Mouse (Mus musculus) heart, embryonic 13.5 days (tissue): ENCODE results near the gene Armc8. TPM values are rescaled to one million over a fixed set of nuclear protein-coding genes. Genes with fewer than 3 reads are reported as not detected.

Experiments
- ATAC-seq: fragments of 200-750 bp; cut with Nextera tagmentation; 2 replicates; pipeline ENCODE4 v1.8.0; 2017; ENCODE audit warnings: moderate TSS enrichment; ENCODE audit not compliant: insufficient number of reproducible peaks, low FRiP score, low TSS enrichment; ENCODE audit errors: extremely low read depth
- H3K27ac ChIP-seq: fragments of 300-500 bp; sonication (generic); replicated peaks from 2 replicates; pipeline ENCODE4 v1.5.1; 2015; ENCODE audit warnings: moderate library complexity, mild to moderate bottlenecking, inconsistent platforms
- H3K27me3 ChIP-seq: fragments of 300-500 bp; sonication (generic); replicated peaks from 2 replicates; pipeline ENCODE4 v1.6.1; 2015; ENCODE audit warnings: mild to moderate bottlenecking, inconsistent platforms
- H3K36me3 ChIP-seq: fragments of 300-500 bp; sonication (generic); 2 replicates; pipeline ENCODE4 v1.6.1; 2015; ENCODE audit warnings: mild to moderate bottlenecking, inconsistent platforms
- H3K4me1 ChIP-seq: fragments of 300-500 bp; sonication (generic); 2 replicates; pipeline ENCODE4 v1.6.1; 2015; ENCODE audit warnings: inconsistent platforms
- H3K4me2 ChIP-seq: fragments of 300-500 bp; sonication (generic); 2 replicates; pipeline ENCODE4 v1.6.1; 2015; ENCODE audit warnings: inconsistent platforms, mild to moderate bottlenecking, moderate library complexity
- H3K4me3 ChIP-seq: fragments of 300-500 bp; sonication (generic); 2 replicates; pipeline ENCODE4 v1.5.1; 2015; ENCODE audit warnings: moderate library complexity, mild to moderate bottlenecking, inconsistent platforms
- H3K9ac ChIP-seq: fragments of 300-500 bp; sonication (generic); 2 replicates; pipeline ENCODE4 v1.6.1; 2015; ENCODE audit warnings: inconsistent platforms, mild to moderate bottlenecking, moderate library complexity
- H3K9me3 ChIP-seq: fragments of 300-500 bp; sonication (generic); 2 replicates; pipeline ENCODE4 v1.6.1; 2016; ENCODE audit warnings: inconsistent platforms
- WGBS: fragments of 180-500 bp; shearing (Covaris S2); methylation state at CpG from one replicate; pipeline ENCODE4 v1.1.7; 2015; ENCODE audit warnings: mixed read lengths; 5-methylcytosine and 5-hydroxymethylcytosine counted together
- polyA plus RNA-seq: library from polyadenylated mRNA; unstranded; fragments of >200 nt; fragmentation: Nextera tagmentation; extraction: Ambion mirVana; gene quantifications from 2 replicates; pipeline ENCODE4 v1.2.1, GENCODE M21; 2015

Gene Armc8
- polyA plus RNA-seq, 1 experiment from 2014 or later, result 18.0 TPM

- H3K9ac ChIP-seq, result no peak overlapping the region
- no peaks in the 10 kb centered on the region for H3K9me3 ChIP-seq
- WGBS, result 88% methylated on average over 3 of the region's 3 CpGs
- peaks cover 19% of the 10 kb centered on the region for H3K4me1 ChIP-seq
- no peak for ATAC-seq
- H3K27me3 ChIP-seq, result no peaks in the 10 kb centered on the region
- no peaks in the 10 kb centered on the region for H3K36me3 ChIP-seq
- H3K4me3 ChIP-seq, result no peak overlapping the region
- no peak overlapping the region for H3K27ac ChIP-seq
- H3K4me2 ChIP-seq, result no peak overlapping the region
These were observed 8.3 kb downstream of the Armc8 start for GRCm38 (mm10) chr9:99560389-99560788.

GRCm38 (mm10) chr9:99559557-99559904 is 9.2 kb downstream of the Armc8 start:
- Histone ChIP-seq H3K9me3 (no peaks in the 10 kb centered on the region), H3K4me3 (no peak overlapping the region), H3K36me3 (no peaks in the 10 kb centered on the region), H3K27me3 (no peaks in the 10 kb centered on the region), H3K9ac (no peak overlapping the region), H3K27ac (no peak overlapping the region), H3K4me1 (peaks cover 19% of the 10 kb centered on the region), H3K4me2 (no peak overlapping the region)
- no peak for ATAC-seq

GRCm38 (mm10) chr9:99558824-99559556 is 9.7 kb downstream of the Armc8 start:
- H3K4me3 ChIP-seq, result no peak overlapping the region

GRCm38 (mm10) chr9:99557580-99558300 is 11.0 kb downstream of the Armc8 start:
- WGBS, result 54% methylated on average over 8 of the region's 8 CpGs
- H3K36me3 ChIP-seq, result no peaks in the 10 kb centered on the region
- H3K9ac ChIP-seq, result no peak overlapping the region
- ATAC-seq, result no peak
- H3K4me1 ChIP-seq, result peaks cover 20% of the 10 kb centered on the region
- H3K4me3 ChIP-seq, result no peak overlapping the region
- no peak overlapping the region for H3K4me2 ChIP-seq
- no peaks in the 10 kb centered on the region for H3K27me3 ChIP-seq
- no peaks in the 10 kb centered on the region for H3K9me3 ChIP-seq
- no peak overlapping the region for H3K27ac ChIP-seq

More at GRCm38 (mm10) chr9:99558824-99559556, 9.7 kb downstream of the Armc8 start:
- Histone ChIP-seq H3K4me1 (peaks cover 19% of the 10 kb centered on the region), H3K27ac (no peak overlapping the region), H3K27me3 (no peaks in the 10 kb centered on the region), H3K4me2 (no peak overlapping the region), H3K9me3 (no peaks in the 10 kb centered on the region), H3K9ac (no peak overlapping the region), H3K36me3 (no peaks in the 10 kb centered on the region)
- WGBS, result 83% methylated on average over 7 of the region's 7 CpGs
- ATAC-seq, result no peak

GRCm38 (mm10) chr9:99555253-99555652 is 13.4 kb downstream of the Armc8 start:
- Histone ChIP-seq H3K27me3 (no peaks in the 10 kb centered on the region), H3K4me2 (no peak overlapping the region), H3K9me3 (no peaks in the 10 kb centered on the region), H3K4me3 (no peak overlapping the region), H3K9ac (no peak overlapping the region), H3K36me3 (peaks cover 5% of the 10 kb centered on the region; the same call in 1 of the 2 replicates), H3K27ac (no peak overlapping the region), H3K4me1 (peaks cover 17% of the 10 kb centered on the region)
- ATAC-seq, result no peak
- WGBS, result 84% methylated on average over 3 of the region's 3 CpGs

GRCm38 (mm10) chr9:99554052-99554451 is 14.6 kb downstream of the Armc8 start:
- no peak overlapping the region for H3K9ac ChIP-seq
- H3K4me1 ChIP-seq, result peaks cover 15% of the 10 kb centered on the region
- no peak overlapping the region for H3K27ac ChIP-seq
- H3K4me3 ChIP-seq, result no peak overlapping the region
- H3K4me2 ChIP-seq, result no peak overlapping the region
- H3K27me3 ChIP-seq, result no peaks in the 10 kb centered on the region
- ATAC-seq, result no peak
- no peaks in the 10 kb centered on the region for H3K9me3 ChIP-seq
- peaks cover 7% of the 10 kb centered on the region; the same call in 1 of the 2 replicates for H3K36me3 ChIP-seq

- no peak overlapping the region for H3K9ac ChIP-seq
- 67% methylated on average over 2 of the region's 2 CpGs for WGBS
- ATAC-seq, result no peak
- peaks cover 14% of the 10 kb centered on the region for H3K4me1 ChIP-seq
- H3K4me3 ChIP-seq, result no peak overlapping the region
- H3K27ac ChIP-seq, result no peak overlapping the region
- no peak overlapping the region for H3K4me2 ChIP-seq
- no peaks in the 10 kb centered on the region for H3K27me3 ChIP-seq
- H3K9me3 ChIP-seq, result no peaks in the 10 kb centered on the region
- peaks cover 7% of the 10 kb centered on the region; the same call in 1 of the 2 replicates for H3K36me3 ChIP-seq
These were observed 15.7 kb downstream of the Armc8 start for GRCm38 (mm10) chr9:99553049-99553448.

GRCm38 (mm10) chr9:99552068-99552467 is 16.6 kb downstream of the Armc8 start:
- Histone ChIP-seq H3K27ac (no peak overlapping the region), H3K4me2 (no peak overlapping the region), H3K36me3 (peaks cover 7% of the 10 kb centered on the region; the same call in 1 of the 2 replicates), H3K9ac (no peak overlapping the region), H3K4me1 (peaks cover 6% of the 10 kb centered on the region; the same call in 1 of the 2 replicates), H3K4me3 (no peak overlapping the region), H3K9me3 (no peaks in the 10 kb centered on the region), H3K27me3 (no peaks in the 10 kb centered on the region)
- 87% methylated on average over 2 of the region's 2 CpGs for WGBS
- no peak for ATAC-seq

- ATAC-seq, result no peak
- no peak overlapping the region for H3K9ac ChIP-seq
- no peaks in the 10 kb centered on the region for H3K9me3 ChIP-seq
These were observed 22.4 kb downstream of the Armc8 start for GRCm38 (mm10) chr9:99546259-99546658.

GRCm38 (mm10) chr9:99531865-99532264 is 36.8 kb downstream of the Armc8 start:
- no peaks in the 10 kb centered on the region for H3K9me3 ChIP-seq
- H3K27me3 ChIP-seq, result no peaks in the 10 kb centered on the region
- H3K4me3 ChIP-seq, result no peak overlapping the region
- H3K27ac ChIP-seq, result no peak overlapping the region
- peaks cover 85% of the 10 kb centered on the region for H3K36me3 ChIP-seq
- H3K9ac ChIP-seq, result no peak overlapping the region
- no peak overlapping the region for H3K4me2 ChIP-seq
- ATAC-seq, result no peak
- H3K4me1 ChIP-seq, result no peaks in the 10 kb centered on the region
- WGBS, result 90% methylated on average over 1 of the region's 1 CpGs

More at GRCm38 (mm10) chr9:99546259-99546658, 22.4 kb downstream of the Armc8 start:
- H3K36me3 ChIP-seq, result peaks cover 7% of the 10 kb centered on the region; the same call in 1 of the 2 replicates
- no peak overlapping the region for H3K4me3 ChIP-seq
- H3K4me2 ChIP-seq, result no peak overlapping the region
- 94% methylated on average over 1 of the region's 1 CpGs for WGBS
- H3K4me1 ChIP-seq, result no peaks in the 10 kb centered on the region
- no peaks in the 10 kb centered on the region for H3K27me3 ChIP-seq
- no peak overlapping the region for H3K27ac ChIP-seq

GRCm38 (mm10) chr9:99505875-99506274 is 62.8 kb downstream of the Armc8 start:
- H3K9me3 ChIP-seq, result no peaks in the 10 kb centered on the region
- WGBS, result 74% methylated on average over 7 of the region's 7 CpGs
- no peak overlapping the region for H3K4me2 ChIP-seq
- H3K27ac ChIP-seq, result no peak overlapping the region
- H3K9ac ChIP-seq, result no peak overlapping the region
- no peaks in the 10 kb centered on the region for H3K27me3 ChIP-seq
- peaks cover 31% of the 10 kb centered on the region for H3K36me3 ChIP-seq
- ATAC-seq, result no peak
- no peak overlapping the region for H3K4me3 ChIP-seq
- no peaks in the 10 kb centered on the region for H3K4me1 ChIP-seq
